Mouse (Mus musculus) liver, embryonic 13.5 days (tissue): ENCODE measurements around the gene S1pr5. TPM values are rescaled to one million over a fixed set of nuclear protein-coding genes. Genes with fewer than 3 reads are reported as not detected.
A peak's percentile ranks its signal among the peaks of the same experiment; 100 is the strongest.
"Not testable (repeated sequence)": the region's sequence is repeated elsewhere in the genome, so short reads cannot be mapped to it uniquely, and the experiment has no call there.

Source experiments
- ATAC-seq: fragments of 200-750 bp; cut with Nextera tagmentation; 2 replicates; pipeline ENCODE4 v1.8.0; 2017; ENCODE audit warnings: low read depth, mild to moderate bottlenecking, moderate number of reproducible peaks, moderate library complexity
- DNase-seq: peaks from one replicate; pipeline ENCODE4 v3.0.0; 2022
- H3K27ac ChIP-seq: fragments of 300-500 bp; sonication (generic); 2 replicates; pipeline ENCODE4 v1.5.1; 2015; ENCODE audit warnings: moderate library complexity, mild to moderate bottlenecking, inconsistent platforms
- H3K27me3 ChIP-seq: fragments of 300-500 bp; sonication (generic); 2 replicates; pipeline ENCODE4 v1.6.1; 2015; ENCODE audit warnings: mild to moderate bottlenecking, inconsistent platforms
- H3K36me3 ChIP-seq: fragments of 300-500 bp; sonication (generic); 2 replicates; pipeline ENCODE4 v1.6.1; 2015; ENCODE audit warnings: mild to moderate bottlenecking, inconsistent platforms
- H3K4me1 ChIP-seq: fragments of 300-500 bp; sonication (generic); replicated peaks from 2 replicates; pipeline ENCODE4 v1.6.1; 2015; ENCODE audit warnings: inconsistent platforms
- H3K4me2 ChIP-seq: fragments of 300-500 bp; sonication (generic); 2 replicates; pipeline ENCODE4 v1.6.1; 2015; ENCODE audit warnings: inconsistent platforms, mild to moderate bottlenecking, moderate library complexity
- H3K4me3 ChIP-seq: fragments of 300-500 bp; sonication (generic); replicated peaks from 2 replicates; pipeline ENCODE4 v1.5.1; 2015; ENCODE audit warnings: mild to moderate bottlenecking, inconsistent platforms
- H3K9ac ChIP-seq: fragments of 300-500 bp; sonication (generic); 2 replicates; pipeline ENCODE4 v1.6.1; 2015; ENCODE audit warnings: mild to moderate bottlenecking, inconsistent platforms
- H3K9me3 ChIP-seq: fragments of 300-500 bp; sonication (generic); replicated peaks from 2 replicates; pipeline ENCODE4 v1.6.1; 2016; ENCODE audit warnings: inconsistent platforms
- WGBS: fragments of 180-500 bp; shearing (Covaris S2); methylation state at CpG from one replicate; pipeline ENCODE4 v1.1.7; 2015; ENCODE audit not compliant: insufficient replicate concordance; 5-methylcytosine and 5-hydroxymethylcytosine counted together
- polyA plus RNA-seq: library from polyadenylated mRNA; unstranded; fragments of >200 nt; fragmentation: Nextera tagmentation; extraction: Ambion mirVana; gene quantifications from 2 replicates; pipeline ENCODE4 v1.2.1, GENCODE M21; 2015

The S1pr5 gene
- polyA plus RNA-seq, 1 experiment from 2014 or later = 0.03 TPM

DNA sequence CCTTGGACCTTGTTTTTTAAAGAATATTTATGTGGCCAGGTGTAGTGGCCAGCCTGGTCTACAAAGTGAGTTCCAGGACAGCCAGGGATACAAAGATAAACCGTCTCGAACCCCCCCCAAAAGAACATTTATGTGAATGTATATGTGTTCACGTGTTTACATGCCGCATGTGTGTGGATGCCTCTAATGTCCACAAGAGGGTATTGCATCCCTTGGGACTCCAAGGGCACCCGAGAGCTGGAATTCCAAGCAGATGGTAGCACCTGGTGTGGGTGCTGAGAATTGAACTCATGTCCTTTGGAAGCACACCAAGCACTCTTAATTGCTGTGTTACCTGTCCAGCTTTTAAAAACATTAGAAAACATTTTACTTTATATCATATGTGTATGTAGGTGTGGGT lies 35.3 kb upstream of the S1pr5 start:
- DNase-seq = no peak
- Histone ChIP-seq H3K4me3 (no peak overlapping the region), H3K4me2 (no peak overlapping the region), H3K36me3 (peaks cover 81% of the 10 kb centered on the region), H3K4me1 (peaks cover 38% of the 10 kb centered on the region), H3K27me3 (no peaks in the 10 kb centered on the region), H3K27ac (peak overlapping the region; percentile 70), H3K9ac (no peak overlapping the region), H3K9me3 (no peaks in the 10 kb centered on the region)
- WGBS = 89% methylated on average over 5 of the region's 5 CpGs
- no peak for ATAC-seq

DNA sequence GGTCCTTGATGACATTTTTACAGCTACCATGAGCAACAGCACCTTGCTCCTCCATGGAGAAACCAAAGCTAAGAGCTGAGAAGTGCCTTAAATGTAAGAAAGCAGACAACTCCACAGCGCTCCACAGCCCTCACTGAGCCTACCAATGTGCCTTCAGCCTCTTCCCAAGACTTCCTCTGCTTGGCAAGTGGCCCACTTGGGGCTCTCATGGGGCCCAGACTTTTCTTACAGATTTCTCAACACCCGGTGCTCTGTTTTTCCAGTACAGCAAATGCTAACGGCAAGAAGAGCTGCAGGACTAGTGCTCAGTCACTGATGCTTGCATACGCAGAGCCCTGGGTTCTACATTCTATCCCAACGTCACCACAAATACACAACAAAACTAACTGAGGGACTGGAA lies 29.5 kb upstream of the S1pr5 start:
- WGBS = 89% methylated on average over 5 of the region's 5 CpGs
- no peak overlapping the region for H3K4me3 ChIP-seq
- no peak overlapping the region for H3K9ac ChIP-seq
- ATAC-seq (no peak), DNase-seq (no peak)
- H3K36me3 ChIP-seq = peaks cover 100% of the 10 kb centered on the region
- H3K27ac ChIP-seq = no peak overlapping the region
- no peak overlapping the region for H3K4me2 ChIP-seq
- no peaks in the 10 kb centered on the region for H3K9me3 ChIP-seq
- H3K27me3 ChIP-seq = no peaks in the 10 kb centered on the region
- peaks cover 37% of the 10 kb centered on the region for H3K4me1 ChIP-seq

DNA sequence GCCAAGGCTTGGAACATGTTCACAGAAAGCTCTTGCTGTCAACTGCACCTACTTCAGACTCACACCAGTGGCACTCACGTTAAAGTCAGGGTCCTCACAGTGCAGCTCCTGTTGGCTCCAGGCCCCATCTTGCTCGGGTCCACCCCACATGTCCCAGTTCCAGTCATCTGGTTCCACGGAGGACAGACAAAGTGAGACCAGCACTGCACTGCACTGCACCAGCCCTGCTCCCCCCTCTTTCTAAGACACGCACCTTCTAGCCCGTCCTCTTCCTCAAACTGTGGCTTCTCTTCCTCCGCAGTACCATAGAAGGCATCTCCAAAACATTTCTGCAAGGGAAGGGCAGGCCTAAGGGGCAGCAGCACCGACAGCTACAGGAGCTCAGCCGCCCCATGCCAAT lies 28.1 kb upstream of the S1pr5 start:
- Histone ChIP-seq H3K27ac (peak overlapping the region; percentile 43; the same call in 1 of the 2 replicates), H3K9ac (no peak overlapping the region), H3K27me3 (no peaks in the 10 kb centered on the region), H3K36me3 (peaks cover 100% of the 10 kb centered on the region), H3K4me2 (no peak overlapping the region), H3K4me3 (no peak overlapping the region), H3K9me3 (no peaks in the 10 kb centered on the region), H3K4me1 (peaks cover 39% of the 10 kb centered on the region)
- DNase-seq = no peak
- ATAC-seq = no peak
- WGBS = 85% methylated on average over 8 of the region's 8 CpGs

DNA sequence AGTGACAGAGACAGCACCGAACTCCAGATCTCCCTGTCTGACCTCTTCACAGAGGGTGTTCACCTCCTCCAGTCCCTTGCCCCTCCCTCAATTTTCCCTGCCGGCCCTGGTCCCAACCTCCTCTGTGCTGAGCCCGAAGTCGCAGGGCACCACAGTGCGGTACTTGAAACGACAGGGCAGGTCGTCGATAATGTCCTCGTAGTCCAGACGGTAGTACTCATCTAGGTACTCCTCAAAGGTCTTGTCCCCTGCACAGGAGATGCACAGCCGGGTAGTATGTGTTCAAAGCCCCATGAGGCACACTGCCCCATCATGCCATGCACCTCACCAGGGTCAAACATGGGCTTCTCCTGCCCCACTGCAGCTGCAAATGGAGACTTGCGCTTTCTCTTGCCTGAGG lies 27.5 kb upstream of the S1pr5 start:
- Histone ChIP-seq H3K9ac (no peak overlapping the region), H3K27me3 (no peaks in the 10 kb centered on the region), H3K36me3 (peaks cover 100% of the 10 kb centered on the region), H3K9me3 (no peaks in the 10 kb centered on the region), H3K27ac (peak overlapping the region; percentile 70), H3K4me2 (no peak overlapping the region), H3K4me3 (no peak overlapping the region), H3K4me1 (peaks cover 39% of the 10 kb centered on the region)
- DNase-seq (no peak), ATAC-seq (no peak)
- WGBS = 89% methylated on average over 12 of the region's 12 CpGs

DNA sequence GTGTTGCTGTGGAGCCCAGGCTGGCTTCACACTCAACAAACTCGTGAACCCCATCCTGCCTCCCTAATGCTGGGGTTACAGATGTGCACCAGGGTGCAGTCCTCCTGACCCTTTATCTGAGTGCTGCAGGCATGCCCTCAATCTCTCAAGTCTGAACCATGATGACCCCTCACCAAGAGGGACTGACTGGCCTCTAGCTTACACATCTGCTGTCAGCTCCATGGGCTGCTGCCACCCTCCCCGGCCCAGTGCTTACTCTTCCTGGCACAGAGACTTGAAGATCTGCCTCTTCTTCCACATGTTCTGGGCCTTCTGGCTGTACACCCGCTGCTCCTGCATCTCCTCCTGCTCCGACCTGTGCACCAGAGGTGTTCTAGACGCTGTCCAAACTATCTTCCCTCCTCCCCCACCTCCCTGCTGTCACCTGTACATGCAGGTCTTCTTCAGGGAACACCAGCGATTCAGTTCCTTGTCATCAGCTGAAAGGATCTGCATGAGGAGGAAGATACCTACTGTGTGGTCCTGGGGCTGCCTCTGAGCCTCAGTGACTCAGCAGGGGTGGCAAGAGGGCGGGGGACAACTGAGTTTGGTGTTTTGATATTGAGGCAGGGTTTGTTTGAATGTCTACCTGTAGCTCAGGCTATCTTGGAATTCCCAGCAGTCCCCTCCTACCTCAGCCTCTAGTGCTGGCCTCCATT lies 26.9 kb upstream of the S1pr5 start:
- peak; percentile 29 for DNase-seq
- H3K4me3 ChIP-seq = no peak overlapping the region
- no peaks in the 10 kb centered on the region for H3K9me3 ChIP-seq
- peak; percentile 69 for ATAC-seq
- WGBS = 64% methylated on average over 7 of the region's 7 CpGs
- peak overlapping the region; percentile 7; the same call in 1 of the 2 replicates for H3K9ac ChIP-seq
- no peaks in the 10 kb centered on the region for H3K27me3 ChIP-seq
- peak overlapping the region; percentile 70 for H3K27ac ChIP-seq
- H3K4me1 ChIP-seq = peaks cover 39% of the 10 kb centered on the region
- H3K4me2 ChIP-seq = 0 out of 2 replicates have a peak overlapping the region, but pooled peaks have one; percentile 4
- H3K36me3 ChIP-seq = peaks cover 100% of the 10 kb centered on the region

DNA sequence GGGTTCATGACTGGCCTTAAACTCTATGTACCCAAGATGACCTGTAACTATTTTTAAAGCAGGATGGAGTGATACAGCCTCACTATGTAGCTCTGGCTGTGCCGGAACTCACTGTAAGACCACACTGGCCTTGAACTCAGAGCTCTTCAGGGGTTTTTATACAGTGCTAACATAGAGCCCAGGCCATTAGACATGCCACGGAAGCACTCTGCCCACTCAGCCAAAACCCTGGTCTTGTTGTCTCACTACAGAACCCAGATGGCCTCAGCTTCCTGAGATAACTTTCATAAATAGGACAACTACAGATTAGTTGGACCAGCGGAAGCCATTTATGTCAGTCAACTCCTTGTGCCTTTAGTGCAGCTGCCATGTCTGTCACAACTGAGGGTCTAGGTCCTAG lies 26.1 kb upstream of the S1pr5 start:
- H3K4me3 ChIP-seq = no peak overlapping the region
- peaks cover 100% of the 10 kb centered on the region for H3K36me3 ChIP-seq
- DNase-seq (no peak), ATAC-seq (0 out of 2 replicates have a peak, but pooled peaks have one; percentile 6)
- peak overlapping the region; percentile 70 for H3K27ac ChIP-seq
- no peaks in the 10 kb centered on the region for H3K9me3 ChIP-seq
- H3K9ac ChIP-seq = peak overlapping the region; percentile 30
- no peaks in the 10 kb centered on the region for H3K27me3 ChIP-seq
- 75% methylated on average over 3 of the region's 3 CpGs for WGBS
- H3K4me1 ChIP-seq = peaks cover 39% of the 10 kb centered on the region
- H3K4me2 ChIP-seq = 0 out of 2 replicates have a peak overlapping the region, but pooled peaks have one; percentile 4

DNA sequence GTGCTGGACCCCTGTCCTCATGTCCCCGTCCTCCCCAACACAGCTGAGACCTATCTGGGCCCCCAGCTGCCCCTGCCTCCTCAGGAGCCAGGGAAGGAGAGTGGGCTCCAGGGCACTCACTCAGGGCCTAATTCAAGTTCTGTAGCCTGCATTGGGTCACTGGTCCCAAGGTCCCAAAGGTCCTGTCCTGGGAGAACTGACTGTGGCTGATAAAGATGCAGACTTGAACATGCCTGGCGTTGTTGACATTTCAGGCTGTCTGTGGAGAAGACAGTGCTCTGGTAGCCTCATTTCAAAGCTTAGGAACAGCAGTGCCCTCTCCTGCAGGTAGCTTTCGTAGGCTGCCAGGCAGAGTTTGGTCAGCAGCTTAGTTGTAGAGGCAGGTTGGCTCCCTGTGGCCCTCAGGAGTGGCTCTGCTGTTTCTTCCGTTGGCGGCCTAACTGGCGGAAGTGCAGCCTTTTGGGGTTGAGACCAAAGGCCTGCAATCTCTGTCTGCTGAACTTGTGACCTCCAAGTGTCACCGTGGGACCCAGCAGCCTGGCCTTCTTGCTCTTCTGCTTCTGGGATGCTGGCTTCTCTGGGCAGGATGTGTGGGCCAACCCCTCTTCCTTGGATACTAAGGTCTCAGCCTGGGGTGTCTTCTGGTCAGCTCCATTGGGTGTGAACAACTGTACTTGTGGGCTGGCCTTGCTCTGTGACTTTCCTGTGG lies 25.4 kb upstream of the S1pr5 start:
- Histone ChIP-seq H3K4me2 (no peak overlapping the region), H3K4me1 (peaks cover 45% of the 10 kb centered on the region), H3K27me3 (no peaks in the 10 kb centered on the region), H3K9ac (peak overlapping the region; percentile 30; the same call in 1 of the 2 replicates), H3K4me3 (no peak overlapping the region), H3K9me3 (no peaks in the 10 kb centered on the region), H3K27ac (peak overlapping the region; percentile 70), H3K36me3 (peaks cover 100% of the 10 kb centered on the region)
- WGBS = 72% methylated on average over 7 of the region's 7 CpGs
- DNase-seq = no peak
- no peak for ATAC-seq

DNA sequence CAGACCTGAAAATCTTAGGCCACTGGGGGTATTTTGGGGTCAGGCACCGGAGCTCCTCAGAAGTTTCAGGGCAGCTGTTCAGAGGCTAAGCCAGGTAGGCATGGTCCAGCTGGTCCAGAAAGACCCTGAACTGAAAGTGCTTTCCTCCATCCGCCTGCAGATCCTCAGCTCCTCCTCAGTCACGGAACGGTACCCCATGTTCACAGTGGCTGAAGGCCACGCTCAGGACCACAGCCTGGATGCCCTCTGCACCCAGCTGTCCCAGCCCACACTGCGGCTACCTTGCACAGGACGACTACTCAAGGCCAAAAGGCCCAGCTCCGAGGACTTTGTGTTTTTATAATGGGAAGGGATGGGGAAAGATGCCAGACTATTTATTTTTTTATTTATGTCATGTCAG lies 24.9 kb upstream of the S1pr5 start:
- H3K4me3 ChIP-seq = no peak overlapping the region
- peaks cover 100% of the 10 kb centered on the region for H3K36me3 ChIP-seq
- ATAC-seq (no peak), DNase-seq (no peak)
- H3K4me1 ChIP-seq = peaks cover 51% of the 10 kb centered on the region
- H3K4me2 ChIP-seq = no peak overlapping the region
- no peaks in the 10 kb centered on the region for H3K9me3 ChIP-seq
- H3K27me3 ChIP-seq = no peaks in the 10 kb centered on the region
- 86% methylated on average over 8 of the region's 8 CpGs for WGBS
- no peak overlapping the region for H3K9ac ChIP-seq
- no peak overlapping the region for H3K27ac ChIP-seq

DNA sequence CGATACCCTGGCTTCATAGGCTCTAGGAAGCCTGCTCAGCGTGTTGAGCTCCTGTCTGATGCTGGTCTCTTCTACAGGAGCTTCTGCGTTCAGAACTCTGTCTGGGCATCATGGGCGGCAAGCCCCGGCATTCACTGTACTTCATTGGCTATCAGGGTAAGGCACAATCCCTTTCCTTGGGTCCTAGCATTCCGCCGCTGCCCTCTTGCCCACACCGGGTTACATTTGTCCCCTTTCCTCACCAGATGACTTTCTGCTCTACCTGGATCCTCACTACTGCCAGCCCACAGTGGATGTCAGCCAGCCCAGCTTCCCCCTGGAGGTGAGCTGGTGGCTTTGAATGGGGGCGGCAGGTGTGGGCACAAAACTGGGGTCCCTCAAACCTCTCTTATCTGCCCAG lies 24.1 kb upstream of the S1pr5 start:
- no peak for DNase-seq
- Histone ChIP-seq H3K4me3 (no peak overlapping the region), H3K4me2 (no peak overlapping the region), H3K36me3 (peaks cover 100% of the 10 kb centered on the region), H3K9me3 (no peaks in the 10 kb centered on the region), H3K9ac (no peak overlapping the region; the same call in 1 of the 2 replicates), H3K4me1 (peaks cover 56% of the 10 kb centered on the region), H3K27ac (no peak overlapping the region), H3K27me3 (no peaks in the 10 kb centered on the region)
- ATAC-seq = no peak
- WGBS = 89% methylated on average over 9 of the region's 9 CpGs

DNA sequence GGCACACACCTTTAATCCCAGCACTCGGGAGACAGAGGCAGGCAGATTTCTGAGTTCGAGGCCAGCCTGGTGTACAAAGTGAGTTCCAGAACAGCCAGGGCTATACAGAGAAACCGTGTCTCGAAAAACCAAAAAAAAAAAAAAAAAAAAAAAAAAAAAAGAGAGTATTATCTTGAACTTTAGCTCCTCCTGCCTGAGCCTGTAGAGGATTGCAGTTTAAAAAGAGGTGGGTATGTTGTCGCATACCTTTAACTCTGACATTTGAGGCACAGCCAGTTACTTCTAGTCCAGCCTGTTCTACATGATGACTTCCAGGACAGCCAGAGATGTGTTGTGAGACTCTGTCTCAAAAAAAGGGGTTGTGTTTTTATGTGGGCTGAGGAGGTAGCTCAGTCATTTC lies 21.3 kb upstream of the S1pr5 start:
- H3K9me3 ChIP-seq, DNase-seq, ATAC-seq, H3K4me2 ChIP-seq, H3K4me3 ChIP-seq, H3K27ac ChIP-seq, H3K9ac ChIP-seq, H3K27me3 ChIP-seq: not testable (repeated sequence)
- H3K4me1 ChIP-seq = peaks cover 55% of the 10 kb centered on the region
- peaks cover 84% of the 10 kb centered on the region for H3K36me3 ChIP-seq
- WGBS = 69% methylated on average over 5 of the region's 5 CpGs

DNA sequence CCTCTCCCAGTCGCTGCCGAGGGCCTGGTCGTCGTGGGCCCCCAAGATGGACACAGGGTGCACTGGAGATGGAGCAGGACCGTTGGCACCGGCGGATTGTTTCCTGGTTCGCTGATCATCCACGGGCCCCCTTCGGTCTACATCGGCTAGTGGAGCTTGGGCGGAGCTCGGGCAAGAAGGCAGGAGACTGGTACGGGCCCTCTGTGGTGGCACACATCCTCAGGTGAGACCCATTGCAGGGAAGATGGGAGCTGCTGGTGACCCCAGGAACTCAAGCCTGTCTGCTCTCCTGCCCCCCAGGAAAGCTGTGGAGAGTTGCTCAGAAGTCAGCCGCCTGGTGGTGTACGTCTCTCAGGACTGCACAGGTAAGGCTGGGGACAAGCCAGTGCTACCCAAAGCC lies 20.1 kb upstream of the S1pr5 start:
- WGBS = 92% methylated on average over 16 of the region's 16 CpGs
- ATAC-seq = no peak
- Histone ChIP-seq H3K36me3 (peaks cover 71% of the 10 kb centered on the region), H3K4me2 (0 out of 2 replicates have a peak overlapping the region, but pooled peaks have one; percentile 7), H3K9ac (peak overlapping the region; percentile 5; the same call in 1 of the 2 replicates), H3K9me3 (no peaks in the 10 kb centered on the region), H3K4me3 (no peak overlapping the region), H3K4me1 (peaks cover 53% of the 10 kb centered on the region), H3K27me3 (no peaks in the 10 kb centered on the region), H3K27ac (no peak overlapping the region; the same call in 1 of the 2 replicates)
- DNase-seq = no peak
